Mouse (Mus musculus) CH12.LX (cell line): ENCODE measurements at regions not wholly inside any gene's neighbourhood (a gene's known extent, or its start where the extent isn't known, plus 50 kb on each side); places are given as distances from the start of the nearest gene placed in this dataset.

Source experiments
- HCFC1 ChIP-seq: IDR thresholded peaks from 2 replicates; pipeline ENCODE4 v1.6.1; 2012; ENCODE audit warnings: low read depth, mild to moderate bottlenecking, inconsistent platforms, low read length, improper control_type of control experiment
- MYC ChIP-seq: IDR thresholded peaks from 2 replicates; pipeline ENCODE4 v1.6.1; 2011; ENCODE audit warnings: low read depth, mild to moderate bottlenecking, improper control_type of control experiment, low read length

- TF ChIP-seq HCFC1, result no peak
- no peak for TF ChIP-seq MYC
Observed at GRCm38 (mm10) chr1:183611966-183612694, 194.1 kb downstream of the Hhipl2 start.
